In genomic region chr16:5136505-5136904, GRCm38 (mm10) we compare ENCODE assay signal across 9 mouse cellular contexts. TPM values are rescaled to one million over a fixed set of nuclear protein-coding genes. Genes with fewer than 3 reads are reported as not detected.
DNase-seq lines count a peak whose midpoint lies in the region; ATAC-seq lines count a peak whose summit lies in the region.
"Had no signal": no experiment of that assay in that cellular context is flagged by ENCODE, and none has a peak within 500 bp of the region (broad histone marks: within the 10 kb centered on the region; RNA-seq: fewer than 3 reads in every experiment).

No protein-coding gene starts in this region.

- H3K27me3 ChIP-seq in heart, embryonic 12.5 days (replicated peaks): peaks cover 35% of the 10 kb centered on the region
- H3K27me3 ChIP-seq in limb, embryonic 15.5 days: peaks cover 38% of the 10 kb centered on the region

- peaks cover 40% of the 10 kb centered on the region for H3K4me1 ChIP-seq in heart, embryonic 12.5 days (replicated peaks)
- peaks cover 31% of the 10 kb centered on the region for H3K4me1 ChIP-seq in limb, embryonic 15.5 days

- no peaks in the 10 kb centered on the region for H3K36me3 ChIP-seq in heart, embryonic 12.5 days
- H3K36me3 ChIP-seq in limb, embryonic 15.5 days: no peaks in the 10 kb centered on the region
- H3K36me3 ChIP-seq: neural tube, embryonic 12.5 days had no signal

- H3K27ac ChIP-seq in heart, embryonic 12.5 days (ENCODE audit: poor library complexity, severe bottlenecking): no peak overlapping the region
- peak overlapping the region; percentile 71 for H3K27ac ChIP-seq in limb, embryonic 15.5 days
- H3K27ac ChIP-seq: neural tube, embryonic 12.5 days had no signal

- H3K4me2 ChIP-seq in heart, embryonic 12.5 days: no peak overlapping the region
- no peak overlapping the region for H3K4me2 ChIP-seq in limb, embryonic 15.5 days
- H3K4me2 ChIP-seq: neural tube, embryonic 12.5 days had no signal

- no peaks in the 10 kb centered on the region for H3K9me3 ChIP-seq in heart, embryonic 12.5 days (replicated peaks)
- H3K9me3 ChIP-seq in limb, embryonic 15.5 days: no peaks in the 10 kb centered on the region
- H3K9me3 ChIP-seq: neural tube, embryonic 12.5 days had no signal

- peak; percentile 96 for DNase-seq in 3T3-L1 (ENCODE audit: low read depth, low spot score)
- peak; percentile 57 to 67 for DNase-seq in adrenal gland, adult 18-20 months (ENCODE audit: low spot score in 2 of 2)
- peak; percentile 35 for DNase-seq in urinary bladder, postnatal 10 days (ENCODE audit: low spot score)
- DNase-seq in retina, postnatal 1 day: no peak
- no peak for DNase-seq in thymus, postnatal 36 days
- no peak for DNase-seq in right cerebral cortex, adult 2 months (ENCODE audit: low spot score in 2 of 2)

- H3K4me3 ChIP-seq in heart, embryonic 12.5 days: no peak overlapping the region
- no peak overlapping the region for H3K4me3 ChIP-seq in limb, embryonic 15.5 days
- H3K4me3 ChIP-seq: neural tube, embryonic 12.5 days had no signal

- H3K9ac ChIP-seq in heart, embryonic 12.5 days: no peak overlapping the region
- H3K9ac ChIP-seq in limb, embryonic 15.5 days: no peak overlapping the region
- H3K9ac ChIP-seq: neural tube, embryonic 12.5 days had no signal

- peak; percentile 34; the same call in 1 of the 2 replicates for ATAC-seq in heart, embryonic 12.5 days (ENCODE audit: insufficient number of reproducible peaks, low FRiP score)
- ATAC-seq in limb, embryonic 15.5 days (ENCODE audit: insufficient number of reproducible peaks, low FRiP score, low TSS enrichment, low read depth): no peak

- WGBS in heart, embryonic 12.5 days: 37% methylated on average over 4 of the region's 4 CpGs
- WGBS in limb, embryonic 15.5 days: 16% methylated on average over 4 of the region's 4 CpGs

RNA-seq across cellular contexts. Expression of gene Ppl, which starts 4.3 kb away (rescaled TPM):
- total RNA-seq in adrenal gland, adult 18-20 months (2021): 1 to 10 TPM; 2.5 to 6.9 TPM
- polyA plus RNA-seq in heart, embryonic 12.5 days (2016; fragmentation: Nextera tagmentation; extraction: Ambion mirVana): 1.5 and 2.1 TPM in 2 replicates
- 72.6 and 79.3 TPM in 2 replicates for polyA plus RNA-seq in limb, embryonic 15.5 days (2015; fragmentation: Nextera tagmentation; extraction: Ambion mirVana)

RNA-seq across cellular contexts. Expression of gene Sec14l5, which starts 10.4 kb away (rescaled TPM):
- total RNA-seq in adrenal gland, adult 18-20 months (2021): under 1 TPM; 0.06 to 0.07 TPM
- polyA plus RNA-seq in heart, embryonic 12.5 days (2016; fragmentation: Nextera tagmentation; extraction: Ambion mirVana): not detected in 2 replicates
- polyA plus RNA-seq in limb, embryonic 15.5 days (2015; fragmentation: Nextera tagmentation; extraction: Ambion mirVana): 0.09 and 0.29 TPM in 2 replicates

Comparison
In these comparisons a context has a peak if more than half of its experiments do, and no peak if none do; other contexts are left out.
1. DNase-seq: peak in 3T3-L1 (single experiment), adrenal gland, adult 18-20 months (2 of 2) and urinary bladder, postnatal 10 days (single experiment); none in retina, postnatal 1 day (single experiment), thymus, postnatal 36 days (0 of 2) and right cerebral cortex, adult 2 months (0 of 2).
2. RNA of gene Ppl, which starts 4.3 kb away (polyA plus RNA-seq): 72.6 to 79.3 TPM in limb, embryonic 15.5 days; 1.5 to 2.1 TPM in heart, embryonic 12.5 days; every median in the first group is over 10 times any median in the second.